Mouse (Mus musculus): ENCODE measurements at regions not wholly inside any gene's neighbourhood (a gene's known extent, or its start where the extent isn't known, plus 50 kb on each side); places are given as distances from the start of the nearest gene placed in this dataset.

- DNase-seq: no peak
These were observed 311.7 kb downstream of the Actr3 start for GRCm38 (mm10) chr1:125123861-125124260.

GRCm38 (mm10) chr1:125100596-125100995 lies 334.9 kb downstream of the Actr3 start:
- no peak for DNase-seq

- no peak for DNase-seq
These were observed 350.6 kb downstream of the Actr3 start for GRCm38 (mm10) chr1:125084906-125085305.

GRCm38 (mm10) chr1:125039572-125040326 lies 395.8 kb downstream of the Actr3 start:
- DNase-seq: no peak

GRCm38 (mm10) chr1:125013301-125013700 lies 422.2 kb downstream of the Actr3 start:
- DNase-seq: no peak

GRCm38 (mm10) chr1:125011893-125012292 lies 423.6 kb downstream of the Actr3 start:
- no peak for DNase-seq

- DNase-seq: peak; percentile 65
These were observed 437.9 kb downstream of the Actr3 start for GRCm38 (mm10) chr1:124997577-124997976.

- no peak for DNase-seq
These were observed 484.7 kb downstream of the Actr3 start for GRCm38 (mm10) chr1:124950849-124951248.

GRCm38 (mm10) chr1:124904373-124904772 lies 531.2 kb downstream of the Actr3 start:
- no peak for DNase-seq

GRCm38 (mm10) chr1:124871148-124871547 lies 564.4 kb downstream of the Actr3 start:
- DNase-seq: no peak

GRCm38 (mm10) chr1:124866248-124866647 lies 569.3 kb downstream of the Actr3 start:
- DNase-seq: no peak

- DNase-seq: no peak
These were observed 589.8 kb downstream of the Actr3 start for GRCm38 (mm10) chr1:124845681-124846080.

- DNase-seq: no peak
These were observed 609.8 kb downstream of the Actr3 start for GRCm38 (mm10) chr1:124825717-124826116.

- no peak for DNase-seq
These were observed 642.5 kb downstream of the Actr3 start for GRCm38 (mm10) chr1:124793026-124793425.

- DNase-seq: no peak
These were observed 644.9 kb downstream of the Actr3 start for GRCm38 (mm10) chr1:124790646-124791045.

GRCm38 (mm10) chr1:124790130-124790529 lies 645.4 kb downstream of the Actr3 start:
- DNase-seq: no peak

- no peak for DNase-seq
These were observed 652.5 kb downstream of the Actr3 start for GRCm38 (mm10) chr1:124783066-124783465.

GRCm38 (mm10) chr1:124777685-124778084 lies 657.8 kb downstream of the Actr3 start:
- DNase-seq: no peak

- DNase-seq: no peak
These were observed 678.8 kb downstream of the Actr3 start for GRCm38 (mm10) chr1:124756721-124757120.

- no peak for DNase-seq
These were observed 694.4 kb upstream of the Dpp10 start for GRCm38 (mm10) chr1:124739777-124740176.

- no peak for DNase-seq
These were observed 685.0 kb upstream of the Dpp10 start for GRCm38 (mm10) chr1:124730364-124730763.

GRCm38 (mm10) chr1:124718065-124718464 lies 672.7 kb upstream of the Dpp10 start:
- DNase-seq: peak; percentile 37

- no peak for DNase-seq
These were observed 660.9 kb upstream of the Dpp10 start for GRCm38 (mm10) chr1:124706246-124706645.

GRCm38 (mm10) chr1:124674420-124674819 lies 629.1 kb upstream of the Dpp10 start:
- no peak for DNase-seq

GRCm38 (mm10) chr1:124652872-124653271 lies 607.5 kb upstream of the Dpp10 start:
- no peak for DNase-seq
